Mouse (Mus musculus) cerebellum, adult 11-12 months (tissue): ENCODE measurements at regions not wholly inside any gene's neighbourhood (a gene's known extent, or its start where the extent isn't known, plus 50 kb on each side); places are given as distances from the start of the nearest gene placed in this dataset.

ENCODE experiments used
- DNase-seq: peaks from one replicate; pipeline ENCODE4 v3.0.0; 2022

GRCm38 (mm10) chr12:26776986-26777385 is 308.0 kb downstream of the Cmpk2 start:
- DNase-seq: no peak

DNA sequence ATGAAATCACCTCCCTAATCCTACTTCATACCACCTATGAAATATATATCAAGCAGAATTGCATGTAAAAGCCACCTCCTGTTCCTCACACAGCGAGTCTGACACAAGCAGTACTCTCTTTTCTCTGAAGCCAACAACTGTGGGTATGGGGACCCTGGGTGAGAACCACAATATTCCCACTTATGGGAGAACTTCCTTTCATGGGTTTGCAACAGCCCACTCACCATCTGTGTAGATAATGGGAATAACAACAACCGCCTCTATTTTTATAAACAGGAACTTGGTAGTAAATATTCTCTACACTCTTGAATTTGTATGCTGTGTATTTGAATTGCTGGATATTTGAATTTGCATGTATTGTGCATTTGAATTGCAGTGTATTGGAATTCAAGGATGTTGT is 305.0 kb downstream of the Cmpk2 start:
- DNase-seq: no peak

DNA sequence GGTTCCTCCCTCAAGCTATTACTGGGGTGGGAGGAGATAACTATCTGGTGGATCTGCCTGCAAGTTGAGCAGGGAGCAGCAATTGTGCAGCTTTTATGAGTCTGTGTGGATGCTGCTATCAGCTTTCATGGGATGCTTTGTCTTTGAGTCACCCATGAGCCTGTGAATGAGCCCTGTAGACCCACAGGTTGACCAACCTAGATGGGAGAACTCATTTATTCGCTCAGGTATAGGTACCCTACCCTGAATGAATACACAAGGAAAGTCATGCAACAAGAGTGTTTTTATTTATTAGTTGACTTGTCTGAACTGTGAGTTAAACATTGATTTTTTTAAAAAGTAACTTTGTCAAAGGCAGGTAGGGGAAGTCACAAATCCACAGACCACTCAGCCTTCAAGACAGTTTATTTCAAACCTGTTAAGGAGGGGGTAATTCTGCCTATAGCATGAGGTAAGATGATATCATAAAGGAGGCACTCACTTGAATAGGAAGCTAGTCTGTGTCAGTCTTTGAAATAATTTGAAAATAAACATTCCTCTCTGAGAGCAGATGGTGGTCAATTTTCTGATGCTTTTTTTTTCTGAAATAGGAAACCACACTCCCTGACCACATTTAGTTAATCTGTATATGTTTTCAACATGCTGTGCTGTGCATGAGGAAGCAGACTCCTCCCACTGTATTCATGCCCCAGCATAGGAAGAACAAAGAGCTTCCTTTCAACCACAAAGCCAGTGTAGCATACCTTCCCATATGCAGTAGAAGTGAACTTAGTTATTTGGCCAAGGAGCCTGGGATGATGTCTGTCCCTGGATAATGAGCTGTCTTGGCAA is 302.0 kb downstream of the Cmpk2 start:
- DNase-seq: no peak

DNA sequence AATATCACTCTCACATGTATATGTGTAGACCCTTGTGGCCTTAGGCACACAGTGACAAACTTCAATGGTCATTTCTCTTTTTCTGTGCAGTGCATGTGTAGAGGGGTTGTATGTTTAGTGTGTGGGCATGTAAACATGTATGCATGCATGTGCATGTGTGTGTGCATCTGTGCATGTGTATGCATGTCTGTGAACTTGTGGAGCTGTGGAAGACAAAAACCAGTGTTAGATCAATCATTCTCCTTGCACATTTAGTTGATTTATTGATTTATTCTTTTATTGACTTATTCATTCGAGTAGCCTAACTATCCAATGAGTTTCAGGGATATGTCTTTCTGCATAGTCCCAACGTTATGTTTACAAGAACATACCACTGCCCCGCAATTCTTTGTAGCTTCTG is 298.5 kb downstream of the Cmpk2 start:
- no peak for DNase-seq

GRCm38 (mm10) chr12:26758657-26759325 is 289.8 kb downstream of the Cmpk2 start:
- no peak for DNase-seq

GRCm38 (mm10) chr12:26756284-26756683 is 287.3 kb downstream of the Cmpk2 start:
- DNase-seq: no peak

- DNase-seq: no peak
Observed at GRCm38 (mm10) chr12:26754611-26755010, 285.6 kb downstream of the Cmpk2 start.

DNA sequence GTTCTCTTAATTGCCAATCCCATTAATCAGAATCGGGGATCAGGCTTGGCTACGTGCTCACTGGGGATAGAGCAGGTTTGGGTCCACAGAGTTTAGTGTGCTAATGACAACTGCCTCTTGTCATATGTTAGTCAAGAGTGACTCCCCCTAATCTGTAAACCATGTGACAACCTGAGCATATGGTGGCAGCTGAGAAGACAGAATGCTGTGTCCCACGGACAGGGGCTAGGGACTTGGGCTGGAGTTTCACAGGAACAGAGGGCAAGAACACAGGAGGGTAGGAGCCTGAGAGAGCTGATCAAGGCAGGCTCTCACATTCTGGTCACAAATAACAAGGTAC is 265.5 kb downstream of the Cmpk2 start:
- no peak for DNase-seq

GRCm38 (mm10) chr12:26733822-26734557 is 265.0 kb downstream of the Cmpk2 start:
- no peak for DNase-seq

DNA sequence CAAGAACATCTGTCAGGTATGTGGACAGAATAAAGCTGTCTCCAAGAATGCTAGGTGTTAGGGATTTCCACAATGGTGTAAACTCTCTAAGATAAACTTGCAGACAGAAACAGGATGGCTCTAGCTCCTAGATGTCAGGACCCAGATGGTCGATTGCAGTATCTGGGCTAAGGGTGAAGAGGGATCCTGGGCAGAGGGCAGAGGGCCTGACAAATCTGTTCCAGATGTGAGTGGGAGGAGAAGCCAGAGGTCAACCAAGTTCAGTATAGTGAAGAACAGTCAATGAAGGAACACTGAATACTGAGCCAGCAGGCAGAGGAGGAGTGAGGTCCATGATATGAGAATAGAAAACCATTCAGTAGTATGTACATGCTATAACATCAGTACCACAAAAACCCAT is 254.4 kb downstream of the Cmpk2 start:
- DNase-seq: no peak

- no peak for DNase-seq
Observed at GRCm38 (mm10) chr12:26698838-26699237, 229.8 kb downstream of the Cmpk2 start.

DNA sequence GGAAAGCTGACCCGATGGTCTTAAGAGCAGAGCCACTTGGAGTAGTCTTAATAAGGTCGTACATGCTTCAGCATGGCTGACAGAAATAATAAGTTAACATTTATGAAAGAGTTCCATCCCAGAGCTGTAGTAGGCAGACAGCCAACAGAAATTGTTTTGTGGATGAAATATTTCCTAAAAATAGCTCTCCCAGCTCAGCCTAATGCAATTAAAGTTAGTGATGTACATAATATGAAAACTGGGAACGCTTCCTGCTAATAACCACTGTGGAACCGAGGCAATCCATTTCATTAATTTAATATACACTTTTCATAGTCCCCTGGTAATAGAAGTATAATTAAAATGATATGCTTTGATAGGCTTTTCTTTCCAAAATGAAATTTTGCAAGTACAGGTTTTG is 219.0 kb downstream of the Cmpk2 start:
- no peak for DNase-seq

- no peak for DNase-seq
Observed at GRCm38 (mm10) chr12:26680568-26680947, 211.6 kb downstream of the Cmpk2 start.

GRCm38 (mm10) chr12:26679887-26680567 is 211.0 kb downstream of the Cmpk2 start:
- no peak for DNase-seq

- no peak for DNase-seq
Observed at GRCm38 (mm10) chr12:26665466-26665865, 196.5 kb downstream of the Cmpk2 start.

DNA sequence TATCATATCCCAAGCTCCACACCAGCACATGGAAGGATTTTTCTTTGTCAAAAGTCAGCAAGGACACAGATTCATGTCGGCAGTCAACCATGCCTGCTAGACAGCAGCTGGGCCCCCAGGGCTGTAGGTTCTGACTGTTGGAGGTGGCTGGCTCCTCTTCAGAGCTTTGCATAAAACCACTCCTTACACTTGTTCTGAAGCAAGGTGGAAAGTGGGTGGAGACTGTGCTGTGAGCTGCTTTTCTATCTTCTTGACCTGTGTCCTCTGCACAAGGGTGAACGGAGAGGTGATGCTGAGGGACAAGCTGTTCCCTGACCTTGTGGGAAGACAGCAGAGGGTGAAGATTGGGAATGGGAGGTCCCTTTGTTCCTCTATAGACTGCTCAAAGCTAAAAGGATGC is 185.2 kb downstream of the Cmpk2 start:
- no peak for DNase-seq

GRCm38 (mm10) chr12:26653781-26654180 is 184.8 kb downstream of the Cmpk2 start:
- DNase-seq: no peak

DNA sequence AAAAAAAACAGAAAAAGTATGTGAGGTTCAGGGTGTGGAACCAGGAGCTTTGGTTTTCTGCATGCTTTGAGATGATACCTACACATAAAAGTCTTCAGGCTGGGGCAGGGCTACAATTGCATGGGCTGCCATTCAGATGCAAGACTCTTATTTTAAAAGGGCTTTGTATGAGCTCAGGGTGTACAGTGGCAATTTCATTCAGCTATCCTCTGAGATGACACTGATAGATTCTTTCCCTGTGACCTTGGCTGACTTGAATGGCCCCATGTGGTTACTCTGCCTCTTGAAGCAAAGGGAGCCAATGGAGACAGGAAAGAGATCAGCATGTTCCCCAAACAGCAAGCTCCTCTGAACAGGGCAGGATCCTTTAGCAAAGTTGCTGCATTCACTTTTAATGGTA is 177.1 kb downstream of the Cmpk2 start:
- DNase-seq: no peak

DNA sequence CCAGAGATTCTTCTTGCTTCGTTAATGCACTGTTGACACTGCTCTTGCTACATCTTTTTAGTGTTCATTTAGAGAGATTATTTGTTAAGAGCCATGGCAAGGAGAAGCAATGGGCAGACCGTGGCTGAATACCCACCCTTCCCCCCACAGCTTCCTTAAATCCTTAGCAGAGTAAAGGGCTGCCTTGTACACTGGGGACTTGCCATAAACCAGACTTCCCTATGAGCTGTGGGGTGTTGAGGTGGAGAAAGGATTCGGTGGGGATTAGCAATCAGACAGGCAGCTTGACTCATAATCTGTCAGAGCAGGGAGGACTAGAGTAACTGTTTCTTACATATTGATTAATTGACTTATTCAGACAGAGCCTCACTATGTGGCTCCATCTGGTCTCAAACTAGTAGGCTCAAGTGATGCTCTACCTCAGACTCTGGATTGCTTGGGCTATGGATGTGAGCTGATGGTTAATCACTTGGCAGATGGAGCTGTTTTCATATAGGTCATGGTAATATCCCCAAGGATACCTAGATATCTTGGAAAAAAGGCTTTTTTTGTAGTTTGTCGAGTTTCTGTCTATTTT is 166.7 kb downstream of the Cmpk2 start:
- no peak for DNase-seq

DNA sequence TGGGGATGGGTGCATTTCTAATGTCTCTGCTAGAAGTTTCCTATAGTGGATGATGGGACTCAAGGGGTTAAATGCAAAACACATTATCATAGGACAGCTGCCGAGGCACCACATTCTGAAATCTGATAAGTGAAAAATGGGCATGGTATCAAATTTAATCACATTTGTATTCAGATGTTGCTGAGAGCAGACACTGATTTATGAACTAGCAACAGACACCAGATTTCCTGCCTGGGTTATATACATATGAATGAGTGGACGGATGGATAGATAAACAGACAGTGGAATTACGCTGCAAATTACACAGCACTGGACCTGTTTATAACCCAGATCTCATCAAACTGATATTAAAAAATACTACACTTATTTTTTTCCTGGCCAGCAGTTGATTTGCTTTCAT is 166.2 kb downstream of the Cmpk2 start:
- no peak for DNase-seq

DNA sequence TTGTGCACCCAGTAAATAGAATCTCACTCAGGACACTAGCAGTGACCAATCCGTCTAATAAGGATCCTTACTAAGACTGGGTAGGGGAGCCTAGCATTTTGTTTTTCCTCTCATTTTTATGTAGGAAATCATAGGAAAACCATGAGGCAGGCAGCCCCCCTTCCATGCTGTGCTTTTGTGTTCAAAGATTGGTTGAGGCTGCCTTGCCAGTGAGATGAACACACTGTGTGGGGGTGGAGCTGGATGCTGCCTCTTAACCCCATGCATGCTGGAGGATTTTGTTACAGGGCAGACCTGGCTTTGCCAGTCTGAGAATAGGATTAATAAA is 162.8 kb downstream of the Cmpk2 start:
- DNase-seq: no peak

GRCm38 (mm10) chr12:26631111-26631794 is 162.2 kb downstream of the Cmpk2 start:
- no peak for DNase-seq
